21 mouse cellular contexts compared by ENCODE assay signal in the genomic region with DNA sequence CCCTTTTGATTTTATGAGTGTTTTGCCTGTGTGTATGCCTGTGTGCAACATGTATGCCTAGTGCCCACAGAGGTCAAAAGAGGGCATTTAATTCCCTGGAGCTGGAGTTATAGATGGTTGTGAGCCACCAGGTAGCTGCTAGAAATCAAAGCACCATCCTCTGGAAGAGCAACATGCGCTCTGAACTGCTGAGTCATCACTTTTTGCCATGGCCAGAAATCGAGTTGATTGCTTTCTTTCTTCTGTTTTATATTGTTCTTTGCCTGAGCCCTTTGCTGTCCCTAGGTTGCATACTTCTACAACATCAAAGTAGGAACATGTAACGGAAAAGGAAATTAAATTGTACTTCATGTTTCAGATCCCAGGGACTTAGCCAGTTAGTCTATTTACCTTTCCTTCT.
"Had no signal": no experiment of that assay in that cellular context is flagged by ENCODE, and none has a peak within 500 bp of the region (broad histone marks: within the 10 kb centered on the region; RNA-seq: fewer than 3 reads in every experiment).

No protein-coding gene starts in this region.

- H3K27ac ChIP-seq: lung, embryonic 15.5 days; macrophage; midbrain, embryonic 10.5 days; midbrain, embryonic 12.5 days; neural tube, embryonic 13.5 days; neural tube, embryonic 15.5 days had no signal

- H3K27me3 ChIP-seq: lung, embryonic 15.5 days; midbrain, embryonic 12.5 days; neural tube, embryonic 13.5 days; neural tube, embryonic 15.5 days had no signal

- H3K9me3 ChIP-seq: lung, embryonic 15.5 days; midbrain, embryonic 10.5 days; midbrain, embryonic 12.5 days; neural tube, embryonic 13.5 days; neural tube, embryonic 15.5 days had no signal

- DNase-seq: lung, adult 2 months; lung, postnatal 14 days; lung, postnatal 36 days; midbrain, embryonic 14.5 days; retina, postnatal 1 day; right cerebral cortex, adult 18-20 months; right cerebral cortex, postnatal 25 days; right cerebral cortex, postnatal 4 days; spleen, adult 18-20 months; thymus, adult 18-20 months; thymus, postnatal 14 days; thymus, postnatal 36 days had no signal

- H3K4me3 ChIP-seq: lung, embryonic 15.5 days; midbrain, embryonic 10.5 days; midbrain, embryonic 12.5 days; myocyte; neural tube, embryonic 13.5 days; neural tube, embryonic 15.5 days had no signal

- ATAC-seq: lung, postnatal 0 days; midbrain, embryonic 16.5 days had no signal

- H3K4me2 ChIP-seq: lung, embryonic 15.5 days; midbrain, embryonic 12.5 days; neural tube, embryonic 13.5 days; neural tube, embryonic 15.5 days had no signal

- H3K9ac ChIP-seq: lung, embryonic 15.5 days; midbrain, embryonic 12.5 days; neural tube, embryonic 13.5 days; neural tube, embryonic 15.5 days had no signal
